Mouse (Mus musculus) CH12.LX (cell line): ENCODE results near the gene Gm29133.

Experiments
- BHLHE40 ChIP-seq: IDR thresholded peaks from 2 replicates; pipeline ENCODE4 v1.6.1; 2011; ENCODE audit warnings: mild to moderate bottlenecking, low read depth, low read length, improper control_type of control experiment
- CHD2 ChIP-seq: IDR thresholded peaks from 2 replicates; pipeline ENCODE4 v1.6.1; 2011; ENCODE audit warnings: low read length, improper control_type of control experiment
- EP300 ChIP-seq: IDR thresholded peaks from 2 replicates; pipeline ENCODE4 v1.6.1; 2011; ENCODE audit warnings: low read length, improper control_type of control experiment
- HCFC1 ChIP-seq: IDR thresholded peaks from 2 replicates; pipeline ENCODE4 v1.6.1; 2012; ENCODE audit warnings: low read depth, mild to moderate bottlenecking, inconsistent platforms, low read length, improper control_type of control experiment
- JUN ChIP-seq: IDR thresholded peaks from 2 replicates; pipeline ENCODE4 v1.6.1; 2011; ENCODE audit warnings: low read depth, mild to moderate bottlenecking, low read length, improper control_type of control experiment, moderate library complexity; ENCODE audit not compliant: insufficient read depth
- MAZ ChIP-seq: IDR thresholded peaks from 2 replicates; pipeline ENCODE4 v1.6.1; 2012; ENCODE audit warnings: low read depth, mild to moderate bottlenecking, inconsistent platforms, low read length, improper control_type of control experiment, moderate library complexity
- POLR2A ChIP-seq: IDR thresholded peaks from 2 replicates; pipeline ENCODE4 v1.6.1; 2011; ENCODE audit warnings: low read depth, mild to moderate bottlenecking, improper control_type of control experiment, low read length
- POLR2AphosphoS2 ChIP-seq: IDR thresholded peaks from 2 replicates; pipeline ENCODE4 v1.6.1; 2011; ENCODE audit warnings: low read depth, low read length, improper control_type of control experiment
- TCF12 ChIP-seq: IDR thresholded peaks from 2 replicates; pipeline ENCODE4 v1.6.1; 2014; ENCODE audit warnings: low read depth, mild to moderate bottlenecking, inconsistent platforms, low read length, improper control_type of control experiment
- ZC3H11A ChIP-seq: IDR thresholded peaks from 2 replicates; pipeline ENCODE4 v1.6.1; 2012; ENCODE audit warnings: low read depth, mild to moderate bottlenecking, inconsistent platforms, low read length, improper control_type of control experiment
- ZKSCAN1 ChIP-seq: IDR thresholded peaks from 2 replicates; pipeline ENCODE4 v1.6.1; 2012; ENCODE audit warnings: low read depth, inconsistent platforms, low read length, improper control_type of control experiment, borderline replicate concordance
- ZNF384 ChIP-seq: IDR thresholded peaks from 2 replicates; pipeline ENCODE4 v1.6.1; 2012; ENCODE audit warnings: low read depth, low read length, improper control_type of control experiment, inconsistent platforms

DNA sequence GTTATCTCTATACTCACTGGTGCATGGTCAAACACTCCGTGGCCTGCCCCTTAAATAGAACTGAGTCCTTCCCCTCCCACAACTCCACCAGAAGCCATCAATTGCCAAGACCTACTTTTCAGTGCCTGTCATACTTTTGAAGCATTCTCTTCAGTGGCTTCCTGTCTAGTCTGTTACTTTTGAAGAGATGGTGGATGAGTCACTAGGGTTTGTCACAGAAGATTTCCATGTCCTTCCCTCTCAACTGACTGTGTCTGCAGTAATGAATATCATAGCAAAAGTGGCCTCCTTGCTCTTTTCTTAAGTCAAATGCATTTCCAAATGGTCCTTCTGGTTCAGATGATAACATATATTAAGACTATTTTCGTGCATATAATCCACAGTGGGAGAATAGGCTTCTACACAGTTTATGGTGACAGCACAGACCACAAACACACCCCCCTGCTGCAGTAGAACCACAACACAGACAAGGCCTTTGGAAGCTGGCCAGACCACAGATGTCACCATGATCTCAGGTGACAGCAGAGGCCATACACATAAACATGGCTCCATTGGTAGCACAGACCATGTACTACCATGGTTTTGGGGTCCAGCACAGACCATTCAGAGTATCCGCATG lies 16.9 kb upstream of the Gm29133 start:
- no peak for TF ChIP-seq POLR2AphosphoS2
- TF ChIP-seq JUN, result no peak
- no peak for TF ChIP-seq HCFC1
- no peak for TF ChIP-seq ZNF384
- no peak for TF ChIP-seq ZKSCAN1
- TF ChIP-seq TCF12, result no peak
- peak; percentile 39 for TF ChIP-seq BHLHE40
- no peak for TF ChIP-seq POLR2A
- no peak for TF ChIP-seq CHD2
- no peak for TF ChIP-seq EP300
- TF ChIP-seq MAZ, result no peak
- no peak for TF ChIP-seq ZC3H11A
